Mouse (Mus musculus) MEL (cell line): ENCODE results near the gene Ado. TPM values are rescaled to one million over a fixed set of nuclear protein-coding genes. Genes with fewer than 3 reads are reported as not detected.

ENCODE experiments used
- DNase-seq: peaks from one replicate; pipeline ENCODE4 v3.0.0; 2011; ENCODE audit warnings: low read depth, low spot score
- H3K27ac ChIP-seq: 2 replicates; pipeline ENCODE4 v1.5.1; 2012; ENCODE audit warnings: low read depth, mild to moderate bottlenecking, control low read depth, low read length, moderate library complexity; ENCODE audit not compliant: control insufficient read depth
- H3K27me3 ChIP-seq, 2 experiments: fragments of 150-350 bp in 1 of 2; sonication (generic) in 1 of 2; 2 replicates each; pipeline ENCODE4 v1.6.1; 2012; ENCODE audit warnings: low read length in 2 of 2, mild to moderate bottlenecking in 2 of 2, improper control_type of control experiment in 1 of 2, moderate library complexity in 1 of 2; ENCODE audit not compliant: insufficient read depth in 2 of 2, control insufficient read depth in 1 of 2
- H3K36me3 ChIP-seq, 2 experiments: 2 replicates each; pipeline ENCODE4 v1.6.1; 2012 to 2014; ENCODE audit warnings: low read length in 2 of 2, improper control_type of control experiment in 1 of 2, inconsistent platforms in 1 of 2, mild to moderate bottlenecking in 1 of 2; ENCODE audit not compliant: insufficient read depth in 2 of 2, control insufficient read depth in 1 of 2
- H3K4me1 ChIP-seq, 2 experiments: fragments of 150-350 bp in 1 of 2; sonication (generic) in 1 of 2; 2 replicates each; pipeline ENCODE4 v1.6.1; 2012; ENCODE audit warnings: low read length in 2 of 2, improper control_type of control experiment in 1 of 2, mild to moderate bottlenecking in 1 of 2; ENCODE audit not compliant: insufficient read depth in 2 of 2, control insufficient read depth in 1 of 2
- H3K4me3 ChIP-seq, 2 experiments: fragments of 150-350 bp in 1 of 2; sonication (generic) in 1 of 2; 2 replicates each; pipeline ENCODE4 v1.5.1; 2012; ENCODE audit warnings: low read depth in 2 of 2, low read length in 2 of 2, mild to moderate bottlenecking in 2 of 2, moderate library complexity in 2 of 2, control low read depth in 1 of 2, improper control_type of control experiment in 1 of 2; ENCODE audit not compliant: control insufficient read depth in 1 of 2, insufficient read depth in 1 of 2
- H3K79me2 ChIP-seq: 2 replicates; pipeline ENCODE4 v1.6.1; 2012; ENCODE audit warnings: mild to moderate bottlenecking, low read length, moderate library complexity; ENCODE audit not compliant: control insufficient read depth, poor library complexity, insufficient read depth
- H3K9ac ChIP-seq: 2 replicates; pipeline ENCODE4 v1.6.1; 2012; ENCODE audit warnings: low read depth, mild to moderate bottlenecking, control low read depth, low read length, moderate library complexity; ENCODE audit not compliant: control insufficient read depth, poor library complexity, severe bottlenecking
- H3K9me3 ChIP-seq: fragments of 150-350 bp; sonication (generic); replicated peaks from 2 replicates; pipeline ENCODE4 v1.6.1; 2012; ENCODE audit warnings: mild to moderate bottlenecking, low read length, improper control_type of control experiment, moderate library complexity; ENCODE audit not compliant: insufficient read depth
- CHD1 ChIP-seq: IDR thresholded peaks from 2 replicates; pipeline ENCODE4 v1.6.1; 2012; ENCODE audit warnings: low read depth, mild to moderate bottlenecking, inconsistent platforms, low read length, improper control_type of control experiment
- CHD2 ChIP-seq: IDR thresholded peaks from 2 replicates; pipeline ENCODE4 v1.6.1; 2011; ENCODE audit warnings: low read length, improper control_type of control experiment
- EP300 ChIP-seq, 2 experiments: IDR thresholded peaks; 2 replicates each; pipeline ENCODE4 v1.6.1; 2011; ENCODE audit warnings: improper control_type of control experiment in 2 of 2, low read length in 2 of 2, low read depth in 1 of 2, mild to moderate bottlenecking in 1 of 2
- GATA1 ChIP-seq: IDR thresholded peaks from 2 replicates; pipeline ENCODE4 v1.6.1; 2011; ENCODE audit warnings: low read depth, low read length, improper control_type of control experiment
- MXI1 ChIP-seq: IDR thresholded peaks from 2 replicates; pipeline ENCODE4 v1.6.1; 2011; ENCODE audit warnings: mild to moderate bottlenecking, low read depth, low read length, improper control_type of control experiment
- MYC ChIP-seq: IDR thresholded peaks from 2 replicates; pipeline ENCODE4 v1.6.1; 2011; ENCODE audit warnings: low read depth, mild to moderate bottlenecking, low read length, improper control_type of control experiment, moderate library complexity
- NRF1 ChIP-seq: IDR thresholded peaks from 2 replicates; pipeline ENCODE4 v1.6.1; 2014; ENCODE audit warnings: low read depth, mild to moderate bottlenecking, inconsistent platforms, low read length, improper control_type of control experiment, moderate library complexity; ENCODE audit not compliant: poor library complexity, insufficient read depth, severe bottlenecking
- POLR2AphosphoS5 ChIP-seq: IDR thresholded peaks from 2 replicates; pipeline ENCODE4 v1.6.1; 2012; ENCODE audit warnings: low read depth, borderline replicate concordance, mild to moderate bottlenecking, inconsistent platforms, low read length, moderate library complexity, mixed read lengths
- SIN3A ChIP-seq: IDR thresholded peaks from 2 replicates; pipeline ENCODE4 v1.6.1; 2012; ENCODE audit warnings: low read length, improper control_type of control experiment, inconsistent platforms
- TBP ChIP-seq: IDR thresholded peaks from 2 replicates; pipeline ENCODE4 v1.8.0; 2011; ENCODE audit warnings: low read depth, low read length, improper control_type of control experiment
- TCF12 ChIP-seq: IDR thresholded peaks from 2 replicates; pipeline ENCODE4 v1.6.1; 2014; ENCODE audit warnings: low read depth, mild to moderate bottlenecking, inconsistent platforms, low read length, improper control_type of control experiment, moderate library complexity
- USF2 ChIP-seq, 2 experiments: IDR thresholded peaks; 2 replicates each; pipeline ENCODE4 v1.6.1; 2011 to 2012; ENCODE audit warnings: improper control_type of control experiment in 2 of 2, low read length in 2 of 2, borderline replicate concordance in 1 of 2, inconsistent platforms in 1 of 2, low read depth in 1 of 2, mild to moderate bottlenecking in 1 of 2; ENCODE audit not compliant: insufficient read depth in 1 of 2
- ZNF384 ChIP-seq: IDR thresholded peaks from 2 replicates; pipeline ENCODE4 v1.6.1; 2012; ENCODE audit warnings: low read depth, mild to moderate bottlenecking, inconsistent platforms, low read length, improper control_type of control experiment
- polyA plus RNA-seq, 2 experiments: library from polyadenylated mRNA; stranded (reverse) in 1 of 2; unstranded in 1 of 2; fragments of >175 nt in 1 of 2; fragments of >200 nt in 1 of 2; gene quantifications; 2 replicates each; pipeline versions ENCODE4 v1.2.1 to v1.2.4; 2012; ENCODE audit warnings: low replicate concordance in 2 of 2, low read depth in 1 of 2; ENCODE audit not compliant: insufficient read length in 2 of 2, insufficient read depth in 1 of 2, missing spikeins in 1 of 2
- total RNA-seq: library from RNA; depleted of rRNA; stranded (reverse); fragments of 300-350 nt; gene quantifications from 2 replicates; pipeline ENCODE4 v1.2.3, GENCODE M21; 2012

Ado gene
- total and polyA plus RNA-seq, 3 experiments: 16.9 to 86.9 (median 19.3) TPM

DNA sequence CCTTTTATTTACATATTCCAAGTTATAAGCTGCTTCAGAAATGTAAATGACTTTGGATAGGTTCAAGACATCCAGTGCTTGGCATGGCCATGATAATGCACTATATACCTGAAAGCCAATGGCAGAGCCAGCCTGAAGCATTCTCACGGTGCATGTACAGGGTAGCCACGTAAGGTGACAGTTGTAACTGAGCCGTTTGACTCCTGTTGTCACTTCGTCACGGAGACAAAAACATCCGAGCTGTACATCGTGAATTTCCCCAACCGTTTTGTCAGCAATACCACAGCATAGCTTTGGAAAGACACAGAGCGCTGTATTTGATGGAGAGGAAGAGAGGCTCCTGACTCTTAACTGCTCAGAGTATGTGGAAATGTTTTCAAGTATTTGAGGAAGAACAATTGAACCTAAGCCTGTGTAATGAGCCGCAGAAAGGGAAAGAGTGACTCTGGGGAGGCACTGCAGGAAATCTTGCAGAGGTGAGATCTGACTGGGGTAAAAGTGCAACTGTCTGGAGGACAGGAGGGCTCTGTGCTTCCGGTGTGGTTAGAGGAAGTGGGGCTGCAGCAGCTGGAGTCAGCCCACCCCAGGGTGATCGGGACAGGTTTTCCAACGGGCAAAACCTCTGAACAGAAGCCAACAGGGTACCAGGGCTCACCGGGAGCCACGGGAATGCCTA, 45.3 kb downstream of the Ado start:
- TF ChIP-seq CHD1 (no peak), SIN3A (no peak), MXI1 (no peak), TCF12 (no peak), MYC (no peak), ZNF384 (no peak), NRF1 (no peak), CHD2 (no peak), USF2 (IDR thresholded peaks at IDR 0.05; ENCODE audit: borderline replicate concordance in 1 of 2, insufficient read depth in 1 of 2, low read depth in 1 of 2, low read length in 2 of 2) (no peak), GATA1 (no peak), EP300 (IDR thresholded peaks at IDR 0.05; ENCODE audit: low read depth in 1 of 2, low read length in 2 of 2) (no peak), POLR2AphosphoS5 (no peak), TBP (no peak)
- Histone ChIP-seq H3K9me3 (no peaks in the 10 kb centered on the region), H3K27ac (no peak overlapping the region), H3K9ac (no peak overlapping the region), H3K79me2 (no peaks in the 10 kb centered on the region), H3K36me3 (no peaks in the 10 kb centered on the region), H3K27me3 (no peaks in the 10 kb centered on the region), H3K4me3 (no peak overlapping the region), H3K4me1 (no peaks in the 10 kb centered on the region)
- DNase-seq: no peak

DNA sequence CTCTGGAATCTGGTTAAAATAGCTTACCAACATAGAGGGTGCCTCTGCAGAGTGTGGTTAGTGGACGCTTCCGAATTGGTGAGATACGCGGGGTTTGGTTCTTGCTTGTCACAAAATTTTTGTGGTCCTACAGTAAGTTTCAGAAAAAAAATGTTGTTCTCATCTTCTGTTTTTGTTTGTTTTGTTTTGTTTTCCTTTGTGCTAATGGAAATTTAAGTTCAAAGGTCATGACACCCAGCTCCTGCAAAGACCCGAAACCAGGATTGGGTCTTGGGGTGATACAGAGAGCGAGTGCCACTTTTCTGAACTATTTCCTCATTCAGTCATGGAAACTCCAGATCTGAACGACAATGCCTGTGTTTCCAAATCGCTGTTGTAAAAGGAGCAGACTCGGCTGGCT, 50.8 kb downstream of the Ado start:
- Histone ChIP-seq H3K27me3 (no peaks in the 10 kb centered on the region), H3K36me3 (no peaks in the 10 kb centered on the region), H3K9me3 (no peaks in the 10 kb centered on the region), H3K4me3 (no peak overlapping the region), H3K4me1 (no peaks in the 10 kb centered on the region), H3K9ac (no peak overlapping the region), H3K79me2 (no peaks in the 10 kb centered on the region), H3K27ac (no peak overlapping the region)
- no peak for DNase-seq
- TF ChIP-seq MXI1: no peak
- TF ChIP-seq, all 39 proteins: peak for 0
